Mouse (Mus musculus) limb, embryonic 15.5 days (tissue): ENCODE results near the gene Stag3. TPM values are rescaled to one million over a fixed set of nuclear protein-coding genes. Genes with fewer than 3 reads are reported as not detected.

Source experiments
- ATAC-seq: fragments of 200-750 bp; cut with Nextera tagmentation; 2 replicates; pipeline ENCODE4 v1.8.0; 2017; ENCODE audit warnings: low read depth, moderate TSS enrichment; ENCODE audit not compliant: insufficient number of reproducible peaks, low FRiP score, low TSS enrichment
- H3K27ac ChIP-seq: fragments of 300-500 bp; sonication (generic); 2 replicates; pipeline ENCODE4 v1.5.1; 2015; ENCODE audit warnings: moderate library complexity, mild to moderate bottlenecking, inconsistent platforms
- H3K27me3 ChIP-seq: fragments of 300-500 bp; sonication (generic); 2 replicates; pipeline ENCODE4 v1.6.1; 2015; ENCODE audit warnings: inconsistent platforms
- H3K36me3 ChIP-seq: fragments of 300-500 bp; sonication (generic); 2 replicates; pipeline ENCODE4 v1.6.1; 2015; ENCODE audit warnings: inconsistent platforms
- H3K4me1 ChIP-seq: fragments of 300-500 bp; sonication (generic); 2 replicates; pipeline ENCODE4 v1.6.1; 2015; ENCODE audit warnings: inconsistent platforms
- H3K4me2 ChIP-seq: fragments of 300-500 bp; sonication (generic); 2 replicates; pipeline ENCODE4 v1.6.1; 2015; ENCODE audit warnings: mild to moderate bottlenecking, inconsistent platforms
- H3K4me3 ChIP-seq: fragments of 300-500 bp; sonication (generic); 2 replicates; pipeline ENCODE4 v1.5.1; 2015; ENCODE audit warnings: mild to moderate bottlenecking, inconsistent platforms
- H3K9ac ChIP-seq: fragments of 300-500 bp; sonication (generic); 2 replicates; pipeline ENCODE4 v1.6.1; 2015; ENCODE audit warnings: inconsistent platforms
- H3K9me3 ChIP-seq: fragments of 300-500 bp; sonication (generic); 2 replicates; pipeline ENCODE4 v1.6.1; 2016; ENCODE audit warnings: inconsistent platforms
- WGBS: fragments of 180-500 bp; shearing (Covaris S2); methylation state at CpG from one replicate; pipeline ENCODE4 v1.1.7; 2015; 5-methylcytosine and 5-hydroxymethylcytosine counted together
- polyA plus RNA-seq: library from polyadenylated mRNA; unstranded; fragments of >200 nt; fragmentation: Nextera tagmentation; extraction: Ambion mirVana; gene quantifications from 2 replicates; pipeline ENCODE4 v1.2.1, GENCODE M21; 2015

Gene Stag3
- polyA plus RNA-seq, 1 experiment from 2014 or later, result 4.8 TPM

GRCm38 (mm10) chr5:138312795-138313194 is 32.8 kb downstream of the Stag3 start:
- no peaks in the 10 kb centered on the region for H3K4me1 ChIP-seq
- H3K9me3 ChIP-seq, result no peaks in the 10 kb centered on the region
- no peak overlapping the region for H3K27ac ChIP-seq
- H3K9ac ChIP-seq, result no peak overlapping the region
- H3K27me3 ChIP-seq, result no peaks in the 10 kb centered on the region
- no peak for ATAC-seq
- no peak overlapping the region for H3K4me3 ChIP-seq
- WGBS, result 79% methylated on average over 3 of the region's 3 CpGs
- no peak overlapping the region for H3K4me2 ChIP-seq
- no peaks in the 10 kb centered on the region for H3K36me3 ChIP-seq

- 73% methylated on average over 2 of the region's 2 CpGs for WGBS
- Histone ChIP-seq H3K36me3 (no peaks in the 10 kb centered on the region), H3K27me3 (no peaks in the 10 kb centered on the region), H3K27ac (no peak within 1 kb of the TSS), H3K4me3 (no peak within 1 kb of the TSS), H3K4me2 (no peak within 1 kb of the TSS), H3K4me1 (no peaks in the 10 kb centered on the region), H3K9ac (no peak within 1 kb of the TSS), H3K9me3 (no peaks in the 10 kb centered on the region)
- ATAC-seq, result no peak; the same call in 1 of the 2 replicates
These were observed 61.6 kb downstream of the Stag3 start, which contains the start of gene Pvrig for GRCm38 (mm10) chr5:138341661-138342060. Pvrig (plus strand) TSS chr5:138341961.

- Histone ChIP-seq H3K27ac (no peak overlapping the region), H3K4me3 (no peak overlapping the region), H3K4me1 (no peaks in the 10 kb centered on the region), H3K9ac (no peak overlapping the region), H3K9me3 (no peaks in the 10 kb centered on the region), H3K36me3 (no peaks in the 10 kb centered on the region), H3K27me3 (no peaks in the 10 kb centered on the region), H3K4me2 (no peak overlapping the region)
- no peak for ATAC-seq
- 82% methylated on average over 3 of the region's 3 CpGs for WGBS
These were observed 63.2 kb downstream of the Stag3 start for GRCm38 (mm10) chr5:138343216-138343615.

Other genes starting within 250 kb of the Stag3 start
- gene Smok3c, start 227.0 kb upstream of the Stag3 start, polyA plus RNA-seq, result not detected in 2 replicates
- gene Zkscan1, start 195.2 kb upstream of the Stag3 start, polyA plus RNA-seq, result 15.6 and 17.0 TPM in 2 replicates
- gene Zscan21, start 163.3 kb upstream of the Stag3 start, polyA plus RNA-seq, result 52.8 and 56.5 TPM in 2 replicates
- gene Zfp113, start 124.5 kb upstream of the Stag3 start, polyA plus RNA-seq, result 15.9 and 18.5 TPM in 2 replicates
- gene Cops6, start 119.2 kb upstream of the Stag3 start, polyA plus RNA-seq, result 299 and 325 TPM in 2 replicates
- 22.8 and 24.3 TPM in 2 replicates for gene Ap4m1, start 108.2 kb upstream of the Stag3 start, polyA plus RNA-seq
- 139 and 143 TPM in 2 replicates for gene Mcm7, start 107.8 kb upstream of the Stag3 start, polyA plus RNA-seq
- 73.8 and 74.8 TPM in 2 replicates for gene Taf6, start 92.8 kb upstream of the Stag3 start, polyA plus RNA-seq
- 69.4 and 69.7 TPM in 2 replicates for gene Cnpy4, start 92.8 kb upstream of the Stag3 start, polyA plus RNA-seq
- 8.4 and 9.2 TPM in 2 replicates for gene Mblac1, start 85.9 kb upstream of the Stag3 start, polyA plus RNA-seq
- gene Nxpe5, start 54.3 kb upstream of the Stag3 start, polyA plus RNA-seq, result 0.11 TPM in 1 of 2 replicates, not detected in the other
- 69.6 and 73.5 TPM in 2 replicates for gene Lamtor4, start 24.8 kb upstream of the Stag3 start, polyA plus RNA-seq
- 4.4 and 5.1 TPM in 2 replicates for gene BC037034, start 16.2 kb upstream of the Stag3 start, polyA plus RNA-seq
- 5.1 and 5.3 TPM in 2 replicates for gene Gal3st4, start 7.4 kb upstream of the Stag3 start, polyA plus RNA-seq
- 0.17 and 0.30 TPM in 2 replicates for gene Gm43720, start 282 bp upstream of the Stag3 start, polyA plus RNA-seq
- gene Gpc2, start 235 bp upstream of the Stag3 start, polyA plus RNA-seq, result 14.2 and 24.8 TPM in 2 replicates
- gene Pvrig, start 61.7 kb downstream of the Stag3 start, polyA plus RNA-seq, result 0.21 and 0.36 TPM in 2 replicates
- 30.9 and 33.7 TPM in 2 replicates for gene Zfp157, start 161.2 kb downstream of the Stag3 start, polyA plus RNA-seq